Mouse (Mus musculus) forebrain, embryonic 15.5 days (tissue): Measurements from ENCODE around the gene Pex14. TPM values are rescaled to one million over a fixed set of nuclear protein-coding genes. Genes with fewer than 3 reads are reported as not detected.

Experiments
- ATAC-seq: fragments of 200-750 bp; cut with Nextera tagmentation; replicated peaks from 2 replicates; pipeline ENCODE4 v1.8.0; 2017; ENCODE audit warnings: mild to moderate bottlenecking, moderate TSS enrichment, moderate library complexity
- H3K27ac ChIP-seq: fragments of 300-500 bp; sonication (generic); replicated peaks from 2 replicates; pipeline ENCODE4 v1.5.1; 2015; ENCODE audit warnings: mild to moderate bottlenecking, inconsistent platforms
- H3K27me3 ChIP-seq: fragments of 300-500 bp; sonication (generic); 2 replicates; pipeline ENCODE4 v1.6.1; 2015; ENCODE audit warnings: inconsistent platforms
- H3K36me3 ChIP-seq: fragments of 300-500 bp; sonication (generic); 2 replicates; pipeline ENCODE4 v1.6.1; 2015; ENCODE audit warnings: mild to moderate bottlenecking, inconsistent platforms
- H3K4me1 ChIP-seq: fragments of 300-500 bp; sonication (generic); 2 replicates; pipeline ENCODE4 v1.6.1; 2015; ENCODE audit warnings: inconsistent platforms
- H3K4me2 ChIP-seq: fragments of 300-500 bp; sonication (generic); replicated peaks from 2 replicates; pipeline ENCODE4 v1.6.1; 2015; ENCODE audit warnings: mild to moderate bottlenecking, inconsistent platforms
- H3K4me3 ChIP-seq: fragments of 300-500 bp; sonication (generic); 2 replicates; pipeline ENCODE4 v1.5.1; 2015; ENCODE audit warnings: mild to moderate bottlenecking, inconsistent platforms
- H3K9ac ChIP-seq: fragments of 300-500 bp; sonication (generic); replicated peaks from 2 replicates; pipeline ENCODE4 v1.6.1; 2015; ENCODE audit warnings: mild to moderate bottlenecking, inconsistent platforms
- H3K9me3 ChIP-seq: fragments of 300-500 bp; sonication (generic); 2 replicates; pipeline ENCODE4 v1.6.1; 2016; ENCODE audit warnings: inconsistent platforms
- WGBS: fragments of 180-500 bp; shearing (Covaris S2); methylation state at CpG from one replicate; pipeline ENCODE4 v1.1.7; 2015; ENCODE audit warnings: mixed read lengths; 5-methylcytosine and 5-hydroxymethylcytosine counted together
- polyA plus RNA-seq: library from polyadenylated mRNA; unstranded; fragments of >200 nt; fragmentation: Nextera tagmentation; extraction: Ambion mirVana; gene quantifications from 2 replicates; pipeline ENCODE4 v1.2.1, GENCODE M21; 2015

Pex14 gene
- polyA plus RNA-seq, 1 experiment from 2014 or later, result 53.4 TPM

DNA sequence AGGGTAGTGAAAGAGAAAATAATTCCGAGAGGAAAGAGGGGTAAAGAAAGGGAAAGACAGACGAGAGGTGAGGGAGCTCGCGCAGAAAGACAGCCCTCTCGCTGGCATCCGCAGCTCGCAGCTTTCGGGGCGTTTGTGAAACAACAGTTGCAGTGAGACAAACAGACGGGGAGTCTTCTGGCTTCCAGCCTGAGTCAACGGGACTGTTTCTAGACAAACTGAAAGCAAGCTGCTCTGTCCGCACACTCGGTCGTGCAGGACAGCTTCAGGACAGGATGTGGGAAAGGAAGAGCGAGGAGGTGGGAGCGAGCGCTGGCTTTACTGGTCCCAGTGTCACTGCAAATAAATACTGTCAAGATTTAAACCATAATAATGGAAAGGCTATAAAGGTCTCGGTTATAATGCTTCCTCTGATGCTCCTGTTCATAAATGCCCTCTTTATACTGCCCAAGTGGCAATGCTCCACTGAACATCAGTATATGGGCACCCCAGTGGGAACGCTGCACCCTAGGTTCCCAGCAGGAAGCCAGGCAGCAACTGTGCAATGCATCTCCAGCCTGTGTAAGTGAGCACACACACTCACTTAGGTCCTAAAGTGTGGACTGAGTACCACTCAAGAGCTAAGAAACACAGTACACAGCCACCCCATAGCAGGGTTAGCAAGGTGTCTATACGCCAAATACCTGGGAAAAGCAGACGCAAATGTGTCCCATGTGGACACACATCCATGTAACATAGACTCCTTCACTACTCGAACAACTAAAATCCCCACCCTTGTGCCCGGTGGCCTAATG, 35.4 kb downstream of the Pex14 start:
- Histone ChIP-seq H3K27me3 (no peaks in the 10 kb centered on the region), H3K9me3 (no peaks in the 10 kb centered on the region), H3K9ac (no peak overlapping the region), H3K4me3 (no peak overlapping the region), H3K36me3 (no peaks in the 10 kb centered on the region), H3K27ac (no peak overlapping the region), H3K4me1 (peaks cover 21% of the 10 kb centered on the region), H3K4me2 (no peak overlapping the region)
- ATAC-seq, result no peak
- WGBS, result 81% methylated on average over 23 of the region's 23 CpGs

DNA sequence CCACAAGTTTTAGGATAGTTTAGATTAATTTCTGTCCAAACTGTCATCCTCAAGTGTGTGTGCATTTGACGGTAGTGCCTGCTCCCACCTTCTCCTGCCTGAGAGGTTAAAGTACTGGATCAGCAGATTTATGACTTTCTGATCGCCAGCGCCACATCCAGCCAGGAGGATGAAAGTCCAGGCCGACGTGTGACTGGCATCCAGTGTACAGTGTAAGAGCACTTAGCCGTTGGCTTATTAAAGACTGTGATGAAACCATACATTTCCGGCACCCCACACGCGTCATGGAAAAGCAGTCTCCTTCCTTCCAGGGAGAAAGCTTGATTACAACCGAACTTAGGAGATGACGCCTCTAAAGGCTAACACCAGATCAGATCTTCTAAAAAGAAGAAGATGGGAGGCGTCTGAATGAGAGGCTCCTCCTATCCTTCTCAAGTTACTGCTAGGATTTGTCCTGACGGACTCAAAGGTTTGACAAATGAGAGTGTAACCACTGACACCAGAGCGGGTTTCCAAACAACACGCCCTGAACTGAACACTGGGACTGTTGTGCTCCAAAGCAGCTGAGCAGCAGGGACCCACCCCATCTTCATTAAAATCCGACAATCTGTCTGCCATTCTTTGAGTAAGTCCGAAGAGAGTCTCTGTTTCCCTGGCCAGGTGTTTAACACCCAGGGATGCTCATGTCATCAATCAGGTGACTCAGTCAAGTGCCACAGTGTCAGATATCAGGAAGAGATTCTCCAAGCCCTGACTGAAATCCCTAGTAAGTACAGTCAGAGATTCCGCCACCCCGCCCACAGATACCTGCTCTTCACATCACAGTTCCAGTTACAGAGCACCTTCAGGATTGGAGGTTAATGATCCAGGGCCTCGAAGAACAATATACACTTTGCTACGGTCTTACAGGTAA, 37.0 kb downstream of the Pex14 start:
- WGBS, result 66% methylated on average over 21 of the region's 21 CpGs
- no peak for ATAC-seq
- Histone ChIP-seq H3K4me1 (peaks cover 34% of the 10 kb centered on the region), H3K9me3 (no peaks in the 10 kb centered on the region), H3K4me3 (no peak overlapping the region), H3K36me3 (no peaks in the 10 kb centered on the region), H3K27ac (no peak overlapping the region), H3K4me2 (no peak overlapping the region), H3K27me3 (no peaks in the 10 kb centered on the region), H3K9ac (no peak overlapping the region)

DNA sequence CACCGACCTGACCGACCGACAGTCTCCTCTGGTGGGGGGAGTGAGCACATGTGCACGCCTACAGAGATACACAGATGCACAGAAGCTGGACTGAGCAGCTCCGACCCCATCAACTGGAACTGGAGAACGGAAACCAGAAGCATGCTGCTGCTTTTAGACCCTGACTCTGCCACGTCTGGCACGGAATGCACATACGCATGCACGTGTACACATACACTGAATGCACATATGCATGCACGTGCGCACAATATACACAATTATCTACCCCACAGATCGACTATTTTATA, 38.3 kb downstream of the Pex14 start:
- Histone ChIP-seq H3K9me3 (no peaks in the 10 kb centered on the region), H3K36me3 (no peaks in the 10 kb centered on the region), H3K27me3 (no peaks in the 10 kb centered on the region), H3K4me3 (no peak overlapping the region), H3K4me2 (no peak overlapping the region), H3K27ac (no peak overlapping the region), H3K4me1 (peaks cover 39% of the 10 kb centered on the region), H3K9ac (no peak overlapping the region)
- WGBS, result 67% methylated on average over 13 of the region's 13 CpGs
- no peak for ATAC-seq

DNA sequence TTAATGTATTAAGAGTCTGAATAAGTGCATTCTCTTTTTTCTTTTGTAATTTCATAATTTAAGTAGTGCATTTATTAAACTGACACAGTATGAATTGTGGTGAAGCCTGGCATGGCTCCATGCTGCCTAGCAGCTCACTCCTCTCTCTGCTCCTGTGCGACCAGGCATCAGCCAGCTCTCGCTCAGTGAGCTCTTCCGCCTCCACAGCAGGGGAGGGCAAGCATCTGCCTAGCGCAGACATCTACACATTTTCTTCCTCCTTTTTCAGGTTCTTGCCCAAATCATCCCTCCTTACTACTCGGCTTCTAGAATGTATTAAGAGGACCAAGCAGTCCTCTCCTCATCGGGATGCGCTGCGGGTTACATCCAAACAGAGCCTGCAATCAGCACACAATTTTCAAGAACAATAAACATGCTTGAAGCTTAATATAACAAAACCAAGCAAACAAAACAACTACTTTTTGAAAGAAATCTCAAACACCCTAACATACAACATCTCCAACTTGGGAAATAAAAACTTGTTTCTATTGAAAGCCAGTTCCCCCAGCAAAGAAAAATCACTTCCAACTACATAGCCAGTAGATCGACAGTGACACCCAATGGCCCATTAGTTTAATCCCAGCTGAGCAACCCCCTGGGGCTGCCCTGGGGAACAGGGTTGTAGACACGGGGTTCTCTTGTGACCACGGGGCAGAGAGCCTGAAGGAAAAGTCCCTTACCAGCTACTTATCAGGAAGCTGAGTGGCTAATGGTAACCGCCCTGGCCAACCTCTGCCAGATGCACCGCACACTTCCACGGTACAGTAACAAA, 38.9 kb downstream of the Pex14 start:
- Histone ChIP-seq H3K27me3 (no peaks in the 10 kb centered on the region), H3K4me1 (peaks cover 39% of the 10 kb centered on the region), H3K9me3 (no peaks in the 10 kb centered on the region), H3K9ac (no peak overlapping the region), H3K4me3 (no peak overlapping the region), H3K4me2 (no peak overlapping the region), H3K36me3 (no peaks in the 10 kb centered on the region), H3K27ac (no peak overlapping the region)
- 42% methylated on average over 14 of the region's 14 CpGs for whole genome bisulfite sequencing
- 0 out of 2 replicates have a peak, but pooled peaks have one; percentile 15 for ATAC-seq

GRCm38 (mm10) chr4:149059713-149060112, 40.0 kb downstream of the Pex14 start:
- WGBS, result 93% methylated on average over 9 of the region's 9 CpGs

DNA sequence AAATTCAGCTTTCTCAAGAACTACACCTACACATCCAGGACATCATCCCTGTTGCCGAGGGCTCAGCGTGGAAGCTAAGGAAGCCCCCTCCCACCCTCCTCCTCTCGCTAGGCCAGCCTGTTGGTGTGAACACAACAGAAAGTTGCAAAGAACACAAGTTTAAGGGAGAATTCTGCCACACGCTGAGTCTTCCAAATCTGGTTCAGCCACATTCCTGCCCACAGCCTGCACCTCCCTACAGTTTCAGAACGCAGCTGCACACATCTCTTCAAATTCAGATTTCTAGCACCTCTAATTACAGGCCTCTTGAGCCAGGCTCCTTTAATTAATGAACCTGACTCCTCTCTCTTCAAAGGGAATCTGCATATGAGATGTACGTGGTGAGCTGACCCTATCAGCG, 41.4 kb downstream of the Pex14 start:
- H3K27ac ChIP-seq, result no peak overlapping the region
- H3K36me3 ChIP-seq, result no peaks in the 10 kb centered on the region
- no peak overlapping the region for H3K4me3 ChIP-seq
- 22% methylated on average over 7 of the region's 7 CpGs for whole genome bisulfite sequencing
- H3K4me2 ChIP-seq, result no peak overlapping the region
- H3K27me3 ChIP-seq, result no peaks in the 10 kb centered on the region
- H3K9ac ChIP-seq, result no peak overlapping the region
- ATAC-seq, result no peak
- H3K9me3 ChIP-seq, result no peaks in the 10 kb centered on the region
- H3K4me1 ChIP-seq, result peaks cover 37% of the 10 kb centered on the region

More at GRCm38 (mm10) chr4:149059713-149060112, 40.0 kb downstream of the Pex14 start:
- H3K4me2 ChIP-seq, result no peak overlapping the region
- ATAC-seq, result no peak
- H3K27ac ChIP-seq, result no peak overlapping the region
- peaks cover 37% of the 10 kb centered on the region for H3K4me1 ChIP-seq
- no peaks in the 10 kb centered on the region for H3K36me3 ChIP-seq
- H3K4me3 ChIP-seq, result no peak overlapping the region
- H3K9ac ChIP-seq, result no peak overlapping the region
- H3K27me3 ChIP-seq, result no peaks in the 10 kb centered on the region
- no peaks in the 10 kb centered on the region for H3K9me3 ChIP-seq

- Histone ChIP-seq H3K27ac (no peak overlapping the region), H3K27me3 (no peaks in the 10 kb centered on the region), H3K9me3 (no peaks in the 10 kb centered on the region), H3K4me3 (no peak overlapping the region), H3K4me2 (no peak overlapping the region), H3K9ac (no peak overlapping the region), H3K36me3 (no peaks in the 10 kb centered on the region), H3K4me1 (peaks cover 37% of the 10 kb centered on the region)
- no peak for ATAC-seq
- 47% methylated on average over 14 of the region's 14 CpGs for WGBS
Measured at GRCm38 (mm10) chr4:149057470-149057869, 42.2 kb downstream of the Pex14 start.

- Histone ChIP-seq H3K27ac (no peak overlapping the region), H3K4me3 (no peak overlapping the region), H3K27me3 (no peaks in the 10 kb centered on the region), H3K4me2 (no peak overlapping the region), H3K4me1 (peaks cover 35% of the 10 kb centered on the region), H3K9me3 (no peaks in the 10 kb centered on the region), H3K36me3 (no peaks in the 10 kb centered on the region), H3K9ac (no peak overlapping the region)
- WGBS, result 68% methylated on average over 16 of the region's 16 CpGs
- no peak for ATAC-seq
Measured at GRCm38 (mm10) chr4:149056957-149057356, 42.7 kb downstream of the Pex14 start.

- H3K27me3 ChIP-seq, result 0 out of 2 replicates have a peak, but pooled peaks cover 2% of the 10 kb centered on the region
- H3K36me3 ChIP-seq, result no peaks in the 10 kb centered on the region
- H3K4me1 ChIP-seq, result peaks cover 28% of the 10 kb centered on the region
- 49% methylated on average over 6 of the region's 6 CpGs for WGBS
- H3K9ac ChIP-seq, result no peak overlapping the region
- H3K4me2 ChIP-seq, result no peak overlapping the region
- no peak overlapping the region for H3K4me3 ChIP-seq
- no peak for ATAC-seq
- H3K9me3 ChIP-seq, result no peaks in the 10 kb centered on the region
- H3K27ac ChIP-seq, result no peak overlapping the region
Measured at GRCm38 (mm10) chr4:149055847-149056246, 43.8 kb downstream of the Pex14 start.

DNA sequence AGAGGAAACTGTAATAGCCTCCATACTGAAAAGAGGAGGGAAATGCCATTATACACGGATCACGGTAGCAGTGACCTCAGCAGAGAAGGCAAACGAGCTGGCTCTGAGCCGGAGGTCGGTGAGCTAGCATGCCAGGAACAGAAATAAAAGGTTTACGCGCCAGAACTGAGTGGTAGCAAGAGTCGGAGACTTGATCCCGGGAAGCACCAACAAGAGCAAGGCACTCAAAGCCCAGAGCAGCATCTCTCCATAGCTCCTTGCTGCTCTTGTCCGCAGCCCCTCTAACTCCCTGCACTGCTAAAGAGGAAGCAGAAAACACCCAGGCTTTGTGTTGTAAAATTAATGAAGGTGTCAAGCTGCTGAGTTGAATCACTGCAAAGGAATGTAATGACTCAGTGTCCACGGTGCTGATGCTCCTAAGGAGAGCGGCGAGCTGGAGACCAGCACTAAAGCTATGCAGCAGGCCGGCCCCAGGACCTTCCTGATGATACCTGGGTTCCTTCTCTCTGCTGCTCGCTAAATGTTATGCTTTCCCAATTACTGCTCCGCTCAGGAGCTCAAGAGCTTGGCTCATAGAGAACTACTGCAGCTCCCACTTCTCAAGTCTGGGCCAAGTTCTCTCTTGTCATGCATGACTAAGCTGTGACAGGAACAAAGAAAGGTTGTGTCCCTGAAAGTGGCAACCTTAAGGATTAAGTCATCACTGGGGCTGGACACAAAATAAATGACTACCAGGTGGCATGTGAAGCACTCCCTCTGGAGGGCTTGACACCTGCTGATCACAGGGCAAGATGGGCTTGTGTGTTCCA, 50.1 kb downstream of the Pex14 start:
- no peak; the same call in 1 of the 2 replicates for ATAC-seq
- H3K27ac ChIP-seq, result no peak overlapping the region

GRCm38 (mm10) chr4:149048625-149049228, 50.9 kb downstream of the Pex14 start:
- no peak overlapping the region for H3K27ac ChIP-seq
- H3K36me3 ChIP-seq, result no peaks in the 10 kb centered on the region
- WGBS, result 28% methylated on average over 10 of the region's 10 CpGs
- no peak for ATAC-seq
- no peak overlapping the region for H3K4me2 ChIP-seq
- H3K4me3 ChIP-seq, result no peak overlapping the region
- H3K4me1 ChIP-seq, result peaks cover 30% of the 10 kb centered on the region
- H3K9me3 ChIP-seq, result no peaks in the 10 kb centered on the region
- no peak overlapping the region for H3K9ac ChIP-seq
- H3K27me3 ChIP-seq, result 0 out of 2 replicates have a peak, but pooled peaks cover 6% of the 10 kb centered on the region

More for the DNA sequence above, 50.1 kb downstream of the Pex14 start:
- H3K9me3 ChIP-seq, result no peaks in the 10 kb centered on the region
- H3K4me2 ChIP-seq, result no peak overlapping the region
- peaks cover 30% of the 10 kb centered on the region for H3K4me1 ChIP-seq
- 4% methylated on average over 16 of the region's 16 CpGs for WGBS
- H3K27me3 ChIP-seq, result 0 out of 2 replicates have a peak, but pooled peaks cover 6% of the 10 kb centered on the region
- no peaks in the 10 kb centered on the region for H3K36me3 ChIP-seq
- no peak overlapping the region for H3K9ac ChIP-seq
- no peak overlapping the region for H3K4me3 ChIP-seq
